Mouse (Mus musculus) bone marrow macrophage, adult 2 months (primary cell): ENCODE data around the gene Gucy1b1. TPM values are rescaled to one million over a fixed set of nuclear protein-coding genes. Genes with fewer than 3 reads are reported as not detected.

Experiments
- H3K27ac ChIP-seq: 2 replicates; pipeline ENCODE4 v1.5.1; 2012; ENCODE audit warnings: low read depth, low read length; ENCODE audit not compliant: insufficient read depth
- H3K4me1 ChIP-seq: 2 replicates; pipeline ENCODE4 v1.6.1; 2012; ENCODE audit warnings: low read length; ENCODE audit not compliant: control insufficient read depth, insufficient read depth
- H3K4me3 ChIP-seq: 2 replicates; pipeline ENCODE4 v1.5.1; 2012; ENCODE audit warnings: mild to moderate bottlenecking, low read length, moderate library complexity; ENCODE audit not compliant: insufficient read depth
- CTCF ChIP-seq: IDR thresholded peaks from 2 replicates; pipeline ENCODE4 v1.5.1; 2012; ENCODE audit warnings: low read depth, mild to moderate bottlenecking, low read length, moderate library complexity
- POLR2A ChIP-seq: IDR thresholded peaks from 2 replicates; pipeline ENCODE4 v1.6.1; 2012; ENCODE audit warnings: mild to moderate bottlenecking, low read depth, low read length, borderline replicate concordance
- polyA plus RNA-seq: library from polyadenylated mRNA; stranded (reverse); fragments of >200 nt; gene quantifications from 2 replicates; pipeline ENCODE4 v1.2.4, GENCODE M21; 2012; ENCODE audit not compliant: missing spikeins, insufficient read depth, insufficient read length

Gene Gucy1b1
- polyA plus RNA-seq, 1 experiment, result not detected

GRCm38 (mm10) chr3:82061402-82062180 is 12.9 kb downstream of the Gucy1b1 start:
- Histone ChIP-seq H3K4me1 (no peaks in the 10 kb centered on the region), H3K27ac (no peak overlapping the region), H3K4me3 (no peak overlapping the region)
- no peak for TF ChIP-seq CTCF
- TF ChIP-seq POLR2A, result no peak

- TF ChIP-seq CTCF, result no peak
- no peak for TF ChIP-seq POLR2A
Observed at GRCm38 (mm10) chr3:82057201-82057600, 17.3 kb downstream of the Gucy1b1 start.

GRCm38 (mm10) chr3:82054283-82054974 is 20.1 kb downstream of the Gucy1b1 start:
- TF ChIP-seq CTCF (no peak), POLR2A (no peak)
- no peak overlapping the region for H3K27ac ChIP-seq
- no peak overlapping the region for H3K4me3 ChIP-seq
- no peaks in the 10 kb centered on the region for H3K4me1 ChIP-seq

More at GRCm38 (mm10) chr3:82057201-82057600, 17.3 kb downstream of the Gucy1b1 start:
- no peak overlapping the region for H3K4me3 ChIP-seq
- no peaks in the 10 kb centered on the region for H3K4me1 ChIP-seq
- H3K27ac ChIP-seq, result no peak overlapping the region

GRCm38 (mm10) chr3:82052029-82052428 is 22.5 kb downstream of the Gucy1b1 start:
- TF ChIP-seq POLR2A (no peak), CTCF (no peak)
- no peaks in the 10 kb centered on the region for H3K4me1 ChIP-seq
- no peak overlapping the region for H3K4me3 ChIP-seq
- H3K27ac ChIP-seq, result no peak overlapping the region

GRCm38 (mm10) chr3:82051468-82051867 is 23.0 kb downstream of the Gucy1b1 start:
- TF ChIP-seq CTCF (no peak), POLR2A (no peak)
- Histone ChIP-seq H3K27ac (no peak overlapping the region), H3K4me1 (no peaks in the 10 kb centered on the region), H3K4me3 (no peak overlapping the region)

GRCm38 (mm10) chr3:82048681-82049080 is 25.8 kb downstream of the Gucy1b1 start:
- no peaks in the 10 kb centered on the region for H3K4me1 ChIP-seq
- no peak overlapping the region for H3K27ac ChIP-seq
- no peak overlapping the region for H3K4me3 ChIP-seq
- no peak for TF ChIP-seq CTCF
- TF ChIP-seq POLR2A, result no peak

- no peak overlapping the region for H3K27ac ChIP-seq
- no peak for TF ChIP-seq CTCF
- H3K4me1 ChIP-seq, result no peaks in the 10 kb centered on the region
- H3K4me3 ChIP-seq, result no peak overlapping the region
Observed at GRCm38 (mm10) chr3:82048078-82048477, 26.4 kb downstream of the Gucy1b1 start.

- no peaks in the 10 kb centered on the region for H3K4me1 ChIP-seq
- TF ChIP-seq CTCF (peak; percentile 49; the same call in 1 of the 2 replicates), POLR2A (no peak)
- no peak overlapping the region for H3K27ac ChIP-seq
- no peak overlapping the region for H3K4me3 ChIP-seq
Observed at GRCm38 (mm10) chr3:82047100-82047753, 27.3 kb downstream of the Gucy1b1 start.

GRCm38 (mm10) chr3:82046087-82046486 is 28.4 kb downstream of the Gucy1b1 start:
- Histone ChIP-seq H3K4me3 (no peak overlapping the region), H3K4me1 (no peaks in the 10 kb centered on the region), H3K27ac (no peak overlapping the region)
- no peak for TF ChIP-seq CTCF
- no peak for TF ChIP-seq POLR2A

- no peaks in the 10 kb centered on the region for H3K4me1 ChIP-seq
- H3K27ac ChIP-seq, result no peak overlapping the region
- H3K4me3 ChIP-seq, result no peak overlapping the region
- TF ChIP-seq POLR2A (no peak), CTCF (no peak)
Observed at GRCm38 (mm10) chr3:82044902-82045301, 29.6 kb downstream of the Gucy1b1 start.
